9 mouse cellular contexts compared by ENCODE assay signal in the genomic region with DNA sequence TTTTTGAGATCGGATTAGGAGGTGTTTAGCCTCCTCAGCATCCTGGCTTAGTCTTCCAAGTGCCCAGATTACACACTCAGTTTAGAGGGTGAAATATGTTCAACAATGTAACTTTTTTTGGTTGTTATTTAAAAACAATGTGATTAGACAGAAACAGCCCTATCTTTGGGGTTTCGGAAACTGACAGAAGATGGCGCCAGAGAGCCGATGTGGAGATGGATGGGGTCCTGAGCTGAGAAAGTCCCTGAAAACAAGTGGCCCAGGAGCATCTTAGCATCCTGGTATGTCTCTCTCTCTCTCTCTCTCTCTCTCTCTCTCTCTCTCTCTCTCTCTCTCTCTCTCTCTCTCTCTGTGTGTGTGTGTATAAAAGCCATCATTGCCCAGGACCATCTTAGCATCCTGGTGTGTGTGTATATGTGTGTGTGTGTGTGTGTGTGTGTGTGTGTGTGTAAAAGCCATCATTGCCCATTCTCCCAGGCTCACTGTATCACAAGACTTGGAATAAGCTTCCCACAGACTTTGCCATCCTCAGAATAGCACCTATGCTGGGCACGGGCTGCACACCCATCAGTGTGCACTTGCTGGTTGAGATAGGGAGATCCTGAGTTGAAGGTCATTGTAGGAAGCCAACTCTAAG.
DNase-seq lines count a peak whose midpoint lies in the region; ATAC-seq and TF ChIP-seq lines count a peak whose summit lies in the region.
"Had no signal": no experiment of that assay in that cellular context is flagged by ENCODE, and none has a peak within 500 bp of the region (broad histone marks: within the 10 kb centered on the region; RNA-seq: fewer than 3 reads in every experiment).

No protein-coding gene starts in this region.

- peak; percentile 54; the same call in 1 of the 2 replicates for ATAC-seq in midbrain, embryonic 12.5 days (ENCODE audit: low FRiP score, low read depth)

- no peak overlapping the region for H3K4me2 ChIP-seq in midbrain, embryonic 12.5 days (replicated peaks)
- H3K4me2 ChIP-seq: liver, embryonic 13.5 days had no signal

- peak; percentile 52 for DNase-seq in heart, adult 8-10 months (ENCODE audit: low spot score)
- DNase-seq in heart, postnatal 25 days (ENCODE audit: low spot score): no peak
- DNase-seq in NIH3T3 (ENCODE audit: low read depth): peak; percentile 74
- DNase-seq in cerebellum, postnatal 4 days (ENCODE audit: low spot score in 2 of 2): peak; percentile 68 to 90
- DNase-seq in heart, postnatal 10 days: peak; percentile 72 to 88
- peak; percentile 60 to 71 for DNase-seq in left cerebral cortex, adult 2 months (ENCODE audit: extremely low spot score in 1 of 2, low spot score in 2 of 2)
- DNase-seq in testis, postnatal 10 days (ENCODE audit: low spot score): peak; percentile 90
- DNase-seq: liver, embryonic 13.5 days had no signal

- no peaks in the 10 kb centered on the region for H3K4me1 ChIP-seq in midbrain, embryonic 12.5 days
- H3K4me1 ChIP-seq: liver, embryonic 13.5 days had no signal

- H3K4me3 ChIP-seq in left cerebral cortex, adult 2 months: no peak overlapping the region
- H3K4me3 ChIP-seq in midbrain, embryonic 12.5 days: no peak overlapping the region
- H3K4me3 ChIP-seq: liver, embryonic 13.5 days had no signal

- WGBS in midbrain, embryonic 12.5 days: 21% methylated on average over 5 of the region's 5 CpGs

- H3K9me3 ChIP-seq in midbrain, embryonic 12.5 days: 0 out of 2 replicates have a peak, but pooled peaks cover 2% of the 10 kb centered on the region
- H3K9me3 ChIP-seq: liver, embryonic 13.5 days had no signal

- peak; percentile 80 for TF ChIP-seq CTCF in left cerebral cortex, adult 2 months (IDR thresholded peaks at IDR 0.05)

- intact Hi-C loops in heart, postnatal 25 days (cut with DNase I): loop anchor here (1.0 to 10.0 kb wide), 6 partner anchors 61 to 699 kb away; no protein-coding TSS in a partner anchor
- intact Hi-C loops in heart, postnatal 10 days (cut with DNase I): loop anchor here (1.0 to 10.0 kb wide), 6 partner anchors 61 to 1459 kb away; no protein-coding TSS in a partner anchor
- intact Hi-C loops in left cerebral cortex, adult 2 months (cut with DNase I): loop anchor here (1.0 to 5.0 kb wide), 5 partner anchors 46 to 451 kb away; no protein-coding TSS in a partner anchor

- no peak overlapping the region for H3K27ac ChIP-seq in left cerebral cortex, adult 2 months
- H3K27ac ChIP-seq in midbrain, embryonic 12.5 days (replicated peaks): no peak overlapping the region
- H3K27ac ChIP-seq: liver, embryonic 13.5 days had no signal

- H3K27me3 ChIP-seq in midbrain, embryonic 12.5 days: peaks cover 12% of the 10 kb centered on the region
- H3K27me3 ChIP-seq: liver, embryonic 13.5 days had no signal

- no peak overlapping the region for H3K9ac ChIP-seq in midbrain, embryonic 12.5 days (replicated peaks)
- H3K9ac ChIP-seq: liver, embryonic 13.5 days had no signal

- H3K36me3 ChIP-seq in midbrain, embryonic 12.5 days: no peaks in the 10 kb centered on the region
- H3K36me3 ChIP-seq: liver, embryonic 13.5 days had no signal
